Mouse (Mus musculus): Measurements from ENCODE around the gene Tbx10. TPM values are rescaled to one million over a fixed set of nuclear protein-coding genes. Genes with fewer than 3 reads are reported as not detected.

Tbx10 gene
- not detected in 2 replicates for polyA plus RNA-seq (2012; rRNA removed; ENCODE audit: low replicate concordance)

GRCm38 (mm10) chr19:3992416-3992815, at the start of gene Tbx10:
Tbx10 (plus strand) TSS chr19:3992752.

GRCm38 (mm10) chr19:3958470-3958869, 34.1 kb upstream of the Tbx10 start, which contains the start of gene Aldh3b3:
Aldh3b3 (plus strand) TSS chr19:3958645.

GRCm38 (mm10) chr19:3972229-3972628, 20.3 kb upstream of the Tbx10 start, which contains the start of gene Aldh3b2:
Aldh3b2 (plus strand) TSS chr19:3972328.

GRCm38 (mm10) chr19:3986334-3986733, 6.2 kb upstream of the Tbx10 start, which contains the start of gene Acy3:
Acy3 (plus strand) TSS chr19:3986570.

GRCm38 (mm10) chr19:4000119-4000900, 7.8 kb downstream of the Tbx10 start, which contains the start of the genes Nudt8 and Gm49405:
Nudt8 (plus strand) TSS chr19:4000580.
Gm49405 (plus strand) TSS chr19:4000626.

GRCm38 (mm10) chr19:4003112-4003511, 10.6 kb downstream of the Tbx10 start, which contains the start of gene Doc2g:
Doc2g (plus strand) TSS chr19:4003313.

GRCm38 (mm10) chr19:4012432-4013022, 20.0 kb downstream of the Tbx10 start, which contains the start of gene Ndufv1:
Ndufv1 (minus strand) TSS chr19:4012806.

GRCm38 (mm10) chr19:4037788-4038232, 45.3 kb downstream of the Tbx10 start, which contains the start of gene Gstp1:
Gstp1 (minus strand) TSS chr19:4037985.

GRCm38 (mm10) chr19:4045966-4046865, 53.7 kb downstream of the Tbx10 start, which contains the start of gene Gstp2:
Gstp2 (minus strand) TSS chr19:4046023.

Other genes with a start within 250 kb of the Tbx10 start
- 13.7 and 17.2 TPM in 2 replicates for gene Kmt5b, start 225.3 kb upstream of the Tbx10 start, polyA plus RNA-seq (2012; rRNA removed; ENCODE audit: low replicate concordance)
- gene Chka, start 141.0 kb upstream of the Tbx10 start, polyA plus RNA-seq (2012; rRNA removed; ENCODE audit: low replicate concordance) = 31.2 and 33.9 TPM in 2 replicates
- 218 and 220 TPM in 2 replicates for gene Tcirg1, start 85.6 kb upstream of the Tbx10 start, polyA plus RNA-seq (2012; rRNA removed; ENCODE audit: low replicate concordance)
- gene Ndufs8, start 80.0 kb upstream of the Tbx10 start, polyA plus RNA-seq (2012; rRNA removed; ENCODE audit: low replicate concordance) = 276 and 363 TPM in 2 replicates
- 13.0 and 17.1 TPM in 2 replicates for gene Aldh3b1, start 62.9 kb upstream of the Tbx10 start, polyA plus RNA-seq (2012; rRNA removed; ENCODE audit: low replicate concordance)
- gene Unc93b1, start 57.6 kb upstream of the Tbx10 start, polyA plus RNA-seq (2012; rRNA removed; ENCODE audit: low replicate concordance) = 307 and 435 TPM in 2 replicates
- 0.50 and 0.69 TPM in 2 replicates for gene Aldh3b3, start 34.1 kb upstream of the Tbx10 start, polyA plus RNA-seq (2012; rRNA removed; ENCODE audit: low replicate concordance)
- 22.0 and 22.5 TPM in 2 replicates for gene Aldh3b2, start 20.4 kb upstream of the Tbx10 start, polyA plus RNA-seq (2012; rRNA removed; ENCODE audit: low replicate concordance)
- 56.0 and 64.9 TPM in 2 replicates for gene Acy3, start 6.2 kb upstream of the Tbx10 start, polyA plus RNA-seq (2012; rRNA removed; ENCODE audit: low replicate concordance)
- gene Nudt8, start 7.8 kb downstream of the Tbx10 start, polyA plus RNA-seq (2012; rRNA removed; ENCODE audit: low replicate concordance) = 12.2 and 22.8 TPM in 2 replicates
- gene Gm49405, start 7.9 kb downstream of the Tbx10 start, polyA plus RNA-seq (2012; rRNA removed; ENCODE audit: low replicate concordance) = 2.5 and 2.9 TPM in 2 replicates
- gene Doc2g, start 10.6 kb downstream of the Tbx10 start, polyA plus RNA-seq (2012; rRNA removed; ENCODE audit: low replicate concordance) = 6.3 and 13.3 TPM in 2 replicates
- 188 and 271 TPM in 2 replicates for gene Ndufv1, start 20.1 kb downstream of the Tbx10 start, polyA plus RNA-seq (2012; rRNA removed; ENCODE audit: low replicate concordance)
- 508 and 632 TPM in 2 replicates for gene Gstp1, start 45.2 kb downstream of the Tbx10 start, polyA plus RNA-seq (2012; rRNA removed; ENCODE audit: low replicate concordance)
- 24.3 and 163 TPM in 2 replicates for gene Gstp2, start 53.3 kb downstream of the Tbx10 start, polyA plus RNA-seq (2012; rRNA removed; ENCODE audit: low replicate concordance)
- gene Gstp3, start 66.8 kb downstream of the Tbx10 start, polyA plus RNA-seq (2012; rRNA removed; ENCODE audit: low replicate concordance) = 14.6 and 23.5 TPM in 2 replicates
- 0.61 TPM in 1 of 2 replicates, not detected in the other for gene Cabp2, start 88.8 kb downstream of the Tbx10 start, polyA plus RNA-seq (2012; rRNA removed; ENCODE audit: low replicate concordance)
- 257 and 348 TPM in 2 replicates for gene Cdk2ap2, start 104.4 kb downstream of the Tbx10 start, polyA plus RNA-seq (2012; rRNA removed; ENCODE audit: low replicate concordance)
- gene Pitpnm1, start 107.2 kb downstream of the Tbx10 start, polyA plus RNA-seq (2012; rRNA removed; ENCODE audit: low replicate concordance) = 157 and 297 TPM in 2 replicates
- gene Aip, start 133.1 kb downstream of the Tbx10 start, polyA plus RNA-seq (2012; rRNA removed; ENCODE audit: low replicate concordance) = 113 and 122 TPM in 2 replicates
- gene Gpr152, start 147.0 kb downstream of the Tbx10 start, polyA plus RNA-seq (2012; rRNA removed; ENCODE audit: low replicate concordance) = 0.69 and 0.80 TPM in 2 replicates
- gene Cabp4, start 151.3 kb downstream of the Tbx10 start, polyA plus RNA-seq (2012; rRNA removed; ENCODE audit: low replicate concordance) = 1.2 TPM in 2 replicates
- 266 and 387 TPM in 2 replicates for gene Coro1b, start 155.9 kb downstream of the Tbx10 start, polyA plus RNA-seq (2012; rRNA removed; ENCODE audit: low replicate concordance)
- gene Ptprcap, start 160.9 kb downstream of the Tbx10 start, polyA plus RNA-seq (2012; rRNA removed; ENCODE audit: low replicate concordance) = 183 and 672 TPM in 2 replicates
- 46.6 and 54.5 TPM in 2 replicates for gene Rps6kb2, start 170.6 kb downstream of the Tbx10 start, polyA plus RNA-seq (2012; rRNA removed; ENCODE audit: low replicate concordance)
- 32.3 and 39.2 TPM in 2 replicates for gene Carns1, start 182.7 kb downstream of the Tbx10 start, polyA plus RNA-seq (2012; rRNA removed; ENCODE audit: low replicate concordance)
- gene Tbc1d10c, start 198.5 kb downstream of the Tbx10 start, polyA plus RNA-seq (2012; rRNA removed; ENCODE audit: low replicate concordance) = 91.7 and 196 TPM in 2 replicates
- 586 and 618 TPM in 2 replicates for gene Ppp1ca, start 199.3 kb downstream of the Tbx10 start, polyA plus RNA-seq (2012; rRNA removed; ENCODE audit: low replicate concordance)
- 49.2 and 51.9 TPM in 2 replicates for gene Rad9a, start 208.9 kb downstream of the Tbx10 start, polyA plus RNA-seq (2012; rRNA removed; ENCODE audit: low replicate concordance)
- 54.9 and 127 TPM in 2 replicates for gene Clcf1, start 221.5 kb downstream of the Tbx10 start, polyA plus RNA-seq (2012; rRNA removed; ENCODE audit: low replicate concordance)
- gene AC109138.7, start 221.6 kb downstream of the Tbx10 start, polyA plus RNA-seq (2012; rRNA removed; ENCODE audit: low replicate concordance) = not detected in 2 replicates
- gene Pold4, start 239.1 kb downstream of the Tbx10 start, polyA plus RNA-seq (2012; rRNA removed; ENCODE audit: low replicate concordance) = 207 and 218 TPM in 2 replicates